Mouse (Mus musculus) neural tube, embryonic 13.5 days (tissue): ENCODE measurements around the gene Epb41l3. TPM values are rescaled to one million over a fixed set of nuclear protein-coding genes. Genes with fewer than 3 reads are reported as not detected.

Experiments
- ATAC-seq: fragments of 200-750 bp; cut with Nextera tagmentation; 2 replicates; pipeline ENCODE4 v1.8.0; 2017; ENCODE audit warnings: low read depth, mild to moderate bottlenecking, moderate TSS enrichment, moderate library complexity
- H3K27ac ChIP-seq: fragments of 300-500 bp; sonication (generic); replicated peaks from 2 replicates; pipeline ENCODE4 v1.5.1; 2015; ENCODE audit warnings: moderate library complexity, mild to moderate bottlenecking, inconsistent platforms
- H3K27me3 ChIP-seq: fragments of 300-500 bp; sonication (generic); 2 replicates; pipeline ENCODE4 v1.6.1; 2015; ENCODE audit warnings: mild to moderate bottlenecking, inconsistent platforms
- H3K36me3 ChIP-seq: fragments of 300-500 bp; sonication (generic); 2 replicates; pipeline ENCODE4 v1.6.1; 2015; ENCODE audit warnings: mild to moderate bottlenecking, inconsistent platforms
- H3K4me1 ChIP-seq: fragments of 300-500 bp; sonication (generic); replicated peaks from 2 replicates; pipeline ENCODE4 v1.6.1; 2015; ENCODE audit warnings: inconsistent platforms
- H3K4me2 ChIP-seq: fragments of 300-500 bp; sonication (generic); 2 replicates; pipeline ENCODE4 v1.6.1; 2015; ENCODE audit warnings: inconsistent platforms, mild to moderate bottlenecking, moderate library complexity
- H3K4me3 ChIP-seq: fragments of 300-500 bp; sonication (generic); 2 replicates; pipeline ENCODE4 v1.5.1; 2015; ENCODE audit warnings: mild to moderate bottlenecking, inconsistent platforms
- H3K9ac ChIP-seq: fragments of 300-500 bp; sonication (generic); 2 replicates; pipeline ENCODE4 v1.6.1; 2015; ENCODE audit warnings: moderate library complexity, mild to moderate bottlenecking, inconsistent platforms
- H3K9me3 ChIP-seq: fragments of 300-500 bp; sonication (generic); 2 replicates; pipeline ENCODE4 v1.6.1; 2016; ENCODE audit warnings: inconsistent platforms
- WGBS: fragments of 180-500 bp; shearing (Covaris S2); methylation state at CpG from one replicate; pipeline ENCODE4 v1.1.7; 2015; 5-methylcytosine and 5-hydroxymethylcytosine counted together
- polyA plus RNA-seq: library from polyadenylated mRNA; unstranded; fragments of >200 nt; fragmentation: Nextera tagmentation; extraction: Ambion mirVana; gene quantifications from 2 replicates; pipeline ENCODE4 v1.2.1, GENCODE M21; 2015

Epb41l3 gene
- polyA plus RNA-seq, 1 experiment from 2014 or later, result 121 TPM

GRCm38 (mm10) chr17:69199827-69200226 lies 124.3 kb downstream of the Epb41l3 start:
- Histone ChIP-seq H3K36me3 (no peaks in the 10 kb centered on the region), H3K9me3 (no peaks in the 10 kb centered on the region), H3K4me1 (peaks cover 8% of the 10 kb centered on the region), H3K4me3 (no peak overlapping the region), H3K4me2 (no peak overlapping the region), H3K27me3 (no peaks in the 10 kb centered on the region), H3K27ac (no peak overlapping the region), H3K9ac (no peak overlapping the region)
- ATAC-seq, result no peak
- 90% methylated on average over 6 of the region's 6 CpGs for WGBS

DNA sequence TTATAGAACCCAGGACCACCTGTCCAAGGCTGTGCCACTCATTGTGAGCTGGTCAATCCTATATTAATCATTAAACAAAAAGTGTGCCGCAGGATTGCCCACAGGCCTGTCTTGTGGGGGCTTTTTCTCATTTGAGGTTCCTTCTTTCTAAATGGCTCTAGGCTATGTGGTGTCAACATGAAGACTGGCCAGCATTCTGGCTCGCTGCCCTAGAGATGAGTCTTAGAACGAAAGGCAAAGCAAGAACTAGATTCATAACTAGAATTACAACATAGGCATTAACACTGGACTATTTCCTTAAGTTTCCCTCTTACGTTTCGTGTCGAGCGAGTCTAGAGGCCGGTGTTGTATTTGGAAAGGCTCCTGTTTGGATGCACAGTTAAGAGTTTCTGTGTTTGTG lies 125.5 kb downstream of the Epb41l3 start:
- Histone ChIP-seq H3K4me3 (no peak overlapping the region), H3K27me3 (no peaks in the 10 kb centered on the region), H3K4me1 (peaks cover 3% of the 10 kb centered on the region; the same call in 1 of the 2 replicates), H3K36me3 (no peaks in the 10 kb centered on the region), H3K9ac (no peak overlapping the region), H3K4me2 (no peak overlapping the region), H3K9me3 (no peaks in the 10 kb centered on the region), H3K27ac (no peak overlapping the region)
- no peak for ATAC-seq
- 93% methylated on average over 8 of the region's 8 CpGs for WGBS

DNA sequence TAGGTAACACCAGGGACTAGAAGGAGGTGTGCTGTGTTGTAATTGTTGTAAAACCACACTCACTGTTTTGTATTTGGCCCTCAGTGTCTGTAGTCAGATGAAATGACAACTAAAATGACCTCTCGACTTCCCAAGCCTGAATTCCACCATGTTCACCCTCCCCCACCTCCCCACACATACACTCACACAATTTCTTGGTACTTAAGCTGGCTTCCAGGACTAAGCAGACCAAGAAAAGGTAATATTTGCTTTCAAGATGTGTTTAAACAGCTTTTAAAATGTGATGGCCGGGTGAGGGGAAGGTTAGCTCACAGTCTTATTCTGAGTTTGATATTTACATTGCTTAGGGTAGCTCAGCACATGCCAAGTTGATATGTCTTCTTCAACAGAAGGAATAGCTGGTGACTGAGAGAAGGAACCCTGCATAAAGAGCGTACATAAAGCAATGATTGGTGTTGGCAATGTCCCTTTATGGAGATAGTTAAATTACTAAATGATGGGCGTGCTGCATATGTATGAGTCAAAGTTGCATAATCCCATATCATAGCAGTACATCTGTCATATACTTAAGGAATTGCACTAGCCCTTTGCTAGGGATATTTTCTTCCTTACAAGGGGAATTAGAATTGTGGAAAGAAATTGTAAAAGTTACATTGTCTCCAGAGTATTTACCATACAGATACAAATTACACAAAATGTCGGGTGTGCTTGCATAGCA lies 130.0 kb downstream of the Epb41l3 start:
- 79% methylated on average over 5 of the region's 5 CpGs for WGBS
- peaks cover 21% of the 10 kb centered on the region for H3K4me1 ChIP-seq
- no peaks in the 10 kb centered on the region for H3K9me3 ChIP-seq
- H3K9ac ChIP-seq, result no peak overlapping the region
- H3K27ac ChIP-seq, result no peak overlapping the region
- no peak for ATAC-seq
- H3K4me3 ChIP-seq, result no peak overlapping the region
- H3K4me2 ChIP-seq, result no peak overlapping the region
- H3K36me3 ChIP-seq, result peaks cover 7% of the 10 kb centered on the region; the same call in 1 of the 2 replicates
- no peaks in the 10 kb centered on the region for H3K27me3 ChIP-seq

DNA sequence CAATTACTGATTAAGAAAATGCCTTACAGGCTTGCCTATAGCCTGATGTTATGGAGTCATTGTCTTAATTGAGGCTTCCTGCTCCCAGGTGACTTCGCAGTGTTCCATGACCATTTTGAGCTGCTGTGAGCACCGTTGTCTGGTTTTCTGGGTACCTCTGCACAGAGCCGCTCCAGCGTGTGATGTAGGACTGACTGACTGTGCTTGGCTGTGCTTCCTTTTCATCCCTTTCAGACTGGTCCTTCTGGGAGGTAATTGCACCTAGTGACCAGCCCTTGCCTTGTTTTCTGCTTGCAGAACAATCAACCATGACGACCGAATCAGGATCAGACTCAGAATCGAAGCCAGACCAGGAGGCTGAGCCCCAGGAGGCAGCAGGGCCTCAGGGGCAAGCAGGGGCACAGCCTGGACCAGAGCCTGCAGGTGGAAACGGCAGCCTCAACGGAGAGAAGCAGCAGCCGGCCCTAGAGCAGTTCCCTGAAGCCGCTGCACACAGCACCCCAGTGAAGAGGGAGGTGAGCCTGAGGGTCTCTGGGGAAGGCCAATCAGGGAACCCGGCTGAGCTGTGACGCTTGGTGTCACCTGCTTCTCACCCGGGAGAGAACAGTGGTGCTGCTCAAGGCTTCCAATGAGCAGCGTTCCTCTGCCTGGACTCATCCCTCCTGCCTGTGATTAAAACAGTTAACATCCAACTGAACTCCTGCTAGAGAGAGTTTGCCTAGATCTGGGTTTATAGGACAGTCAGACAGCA lies 132.3 kb downstream of the Epb41l3 start:
- Histone ChIP-seq H3K27me3 (no peaks in the 10 kb centered on the region), H3K9ac (peak overlapping the region; percentile 41), H3K4me1 (peaks cover 21% of the 10 kb centered on the region), H3K36me3 (peaks cover 13% of the 10 kb centered on the region), H3K4me2 (0 out of 2 replicates have a peak overlapping the region, but pooled peaks have one; percentile 4), H3K9me3 (no peaks in the 10 kb centered on the region), H3K4me3 (no peak overlapping the region), H3K27ac (peak overlapping the region; percentile 57; the same call in 1 of the 2 replicates)
- peak; percentile 64; the same call in 1 of the 2 replicates for ATAC-seq
- 18% methylated on average over 15 of the region's 15 CpGs for WGBS

GRCm38 (mm10) chr17:69211065-69211464 lies 135.6 kb downstream of the Epb41l3 start:
- Histone ChIP-seq H3K4me2 (no peak overlapping the region), H3K27ac (no peak overlapping the region), H3K36me3 (peaks cover 19% of the 10 kb centered on the region), H3K9ac (no peak overlapping the region), H3K4me3 (no peak overlapping the region), H3K4me1 (peaks cover 21% of the 10 kb centered on the region), H3K27me3 (no peaks in the 10 kb centered on the region), H3K9me3 (no peaks in the 10 kb centered on the region)
- ATAC-seq, result no peak

GRCm38 (mm10) chr17:69216120-69216519 lies 140.6 kb downstream of the Epb41l3 start:
- 97% methylated on average over 3 of the region's 3 CpGs for WGBS
- no peak for ATAC-seq
- Histone ChIP-seq H3K9ac (no peak overlapping the region), H3K27me3 (no peaks in the 10 kb centered on the region), H3K4me1 (peaks cover 5% of the 10 kb centered on the region; the same call in 1 of the 2 replicates), H3K9me3 (no peaks in the 10 kb centered on the region), H3K27ac (no peak overlapping the region), H3K36me3 (peaks cover 7% of the 10 kb centered on the region), H3K4me2 (no peak overlapping the region), H3K4me3 (no peak overlapping the region)

DNA sequence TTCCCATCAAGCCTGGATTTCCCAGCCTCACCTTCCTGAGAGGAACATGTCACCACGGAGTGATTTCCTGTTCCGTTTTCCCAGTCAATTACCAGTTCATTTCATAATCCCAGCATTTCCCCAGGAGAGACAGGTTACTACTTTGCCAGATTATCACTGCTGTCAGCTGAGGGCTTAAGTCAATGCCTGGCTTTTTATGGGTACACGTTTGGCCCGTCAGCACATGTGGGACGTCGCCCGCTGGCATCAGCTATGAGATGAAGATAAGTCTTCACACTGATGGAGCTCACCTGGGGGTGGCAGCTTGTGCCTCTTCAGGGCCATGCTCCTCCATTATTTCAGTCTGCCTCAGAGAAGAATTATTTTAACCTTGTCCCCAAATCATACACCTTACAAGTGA lies 145.4 kb downstream of the Epb41l3 start:
- Histone ChIP-seq H3K36me3 (no peaks in the 10 kb centered on the region; the same call in 1 of the 2 replicates), H3K27me3 (no peaks in the 10 kb centered on the region), H3K4me1 (peaks cover 22% of the 10 kb centered on the region), H3K4me3 (no peak overlapping the region), H3K9me3 (no peaks in the 10 kb centered on the region), H3K9ac (no peak overlapping the region), H3K4me2 (no peak overlapping the region), H3K27ac (no peak overlapping the region)
- ATAC-seq, result no peak
- WGBS, result 78% methylated on average over 7 of the region's 7 CpGs

GRCm38 (mm10) chr17:69221377-69221776 lies 145.9 kb downstream of the Epb41l3 start:
- Histone ChIP-seq H3K4me3 (no peak overlapping the region), H3K4me2 (no peak overlapping the region), H3K27ac (no peak overlapping the region), H3K4me1 (peaks cover 22% of the 10 kb centered on the region), H3K27me3 (no peaks in the 10 kb centered on the region), H3K9me3 (no peaks in the 10 kb centered on the region), H3K36me3 (no peaks in the 10 kb centered on the region; the same call in 1 of the 2 replicates), H3K9ac (no peak overlapping the region)
- no peak for ATAC-seq
- whole genome bisulfite sequencing, result 56% methylated on average over 6 of the region's 6 CpGs

GRCm38 (mm10) chr17:69221966-69222692 lies 146.6 kb downstream of the Epb41l3 start:
- H3K27ac ChIP-seq, result no peak overlapping the region; the same call in 1 of the 2 replicates
- no peaks in the 10 kb centered on the region; the same call in 1 of the 2 replicates for H3K36me3 ChIP-seq
- no peak for ATAC-seq
- H3K9ac ChIP-seq, result peak overlapping the region; percentile 12; the same call in 1 of the 2 replicates
- H3K4me2 ChIP-seq, result no peak overlapping the region
- no peak overlapping the region for H3K4me3 ChIP-seq
- H3K27me3 ChIP-seq, result no peaks in the 10 kb centered on the region
- peaks cover 29% of the 10 kb centered on the region for H3K4me1 ChIP-seq
- 37% methylated on average over 10 of the region's 10 CpGs for WGBS
- no peaks in the 10 kb centered on the region for H3K9me3 ChIP-seq

GRCm38 (mm10) chr17:69225996-69226395 lies 150.5 kb downstream of the Epb41l3 start:
- no peak overlapping the region for H3K9ac ChIP-seq
- no peak overlapping the region for H3K4me3 ChIP-seq
- WGBS, result 88% methylated on average over 7 of the region's 7 CpGs
- no peaks in the 10 kb centered on the region; the same call in 1 of the 2 replicates for H3K36me3 ChIP-seq
- peaks cover 54% of the 10 kb centered on the region for H3K4me1 ChIP-seq
- H3K27me3 ChIP-seq, result no peaks in the 10 kb centered on the region
- H3K9me3 ChIP-seq, result no peaks in the 10 kb centered on the region
- no peak for ATAC-seq
- H3K27ac ChIP-seq, result no peak overlapping the region
- H3K4me2 ChIP-seq, result no peak overlapping the region

- Histone ChIP-seq H3K27me3 (no peaks in the 10 kb centered on the region), H3K4me3 (no peak overlapping the region), H3K27ac (peak overlapping the region; percentile 14; the same call in 1 of the 2 replicates), H3K9me3 (no peaks in the 10 kb centered on the region), H3K36me3 (no peaks in the 10 kb centered on the region; the same call in 1 of the 2 replicates), H3K4me1 (peaks cover 52% of the 10 kb centered on the region), H3K9ac (no peak overlapping the region), H3K4me2 (no peak overlapping the region)
- 0 out of 2 replicates have a peak, but pooled peaks have one; percentile 16 for ATAC-seq
- 46% methylated on average over 9 of the region's 9 CpGs for WGBS
These were observed 152.0 kb downstream of the Epb41l3 start for GRCm38 (mm10) chr17:69227426-69228014.
